Mouse (Mus musculus) cerebellum, postnatal 14 days (tissue): Measurements from ENCODE around the gene Hist1h4f.
"Not testable (repeated sequence)": the region's sequence is repeated elsewhere in the genome, so short reads cannot be mapped to it uniquely, and the experiment has no call there.

Experiments
- DNase-seq, 2 experiments: peaks; one replicate each; pipeline ENCODE4 v3.0.0; 2021; ENCODE audit warnings: mixed read lengths in 2 of 2

Gene Hist1h4f

DNA sequence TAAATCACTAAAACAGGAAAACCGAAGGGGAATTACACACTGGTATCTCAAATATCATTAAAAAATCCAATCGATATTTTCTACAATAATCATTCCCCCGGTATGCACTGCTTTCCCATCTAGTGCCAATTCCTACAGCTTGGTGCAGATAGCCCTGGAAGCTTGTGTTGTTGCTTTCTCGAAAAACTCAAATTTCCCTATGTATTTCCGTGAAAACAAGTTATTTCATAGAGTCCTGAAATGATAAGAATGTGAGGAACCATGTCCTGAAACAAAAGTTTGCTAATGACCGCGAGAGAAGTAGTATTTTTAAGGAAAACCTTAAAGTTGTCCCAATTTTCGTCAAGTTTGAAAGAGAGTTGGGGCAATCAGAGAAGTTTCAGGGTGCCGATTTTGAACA lies 2.9 kb upstream of the Hist1h4f start:
- no peak for DNase-seq

DNA sequence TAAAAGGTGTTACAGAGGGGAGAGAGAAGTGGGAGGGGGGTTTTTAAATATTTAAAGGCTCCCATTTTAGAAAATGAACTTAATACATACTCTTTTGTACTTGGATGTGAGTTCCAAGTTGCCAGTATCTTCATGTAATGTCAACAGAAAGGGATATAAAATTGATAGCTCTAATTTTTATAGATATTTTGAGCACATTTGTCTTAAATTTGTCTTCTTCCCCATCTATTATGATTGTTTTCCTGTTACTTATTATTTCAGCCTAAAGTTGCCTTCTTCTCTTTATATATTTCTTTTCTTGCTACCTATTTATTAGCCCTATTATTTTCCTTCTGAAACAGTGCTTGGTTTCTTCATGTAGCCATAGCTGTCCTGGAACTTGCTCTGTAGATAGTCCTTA lies 1.5 kb upstream of the Hist1h4f start, which contains the start of gene Hist1h1d:
Gene Hist1h1d (plus strand): TSS at position 301 of the 400 bp plus-strand sequence.
- no peak for DNase-seq

DNA sequence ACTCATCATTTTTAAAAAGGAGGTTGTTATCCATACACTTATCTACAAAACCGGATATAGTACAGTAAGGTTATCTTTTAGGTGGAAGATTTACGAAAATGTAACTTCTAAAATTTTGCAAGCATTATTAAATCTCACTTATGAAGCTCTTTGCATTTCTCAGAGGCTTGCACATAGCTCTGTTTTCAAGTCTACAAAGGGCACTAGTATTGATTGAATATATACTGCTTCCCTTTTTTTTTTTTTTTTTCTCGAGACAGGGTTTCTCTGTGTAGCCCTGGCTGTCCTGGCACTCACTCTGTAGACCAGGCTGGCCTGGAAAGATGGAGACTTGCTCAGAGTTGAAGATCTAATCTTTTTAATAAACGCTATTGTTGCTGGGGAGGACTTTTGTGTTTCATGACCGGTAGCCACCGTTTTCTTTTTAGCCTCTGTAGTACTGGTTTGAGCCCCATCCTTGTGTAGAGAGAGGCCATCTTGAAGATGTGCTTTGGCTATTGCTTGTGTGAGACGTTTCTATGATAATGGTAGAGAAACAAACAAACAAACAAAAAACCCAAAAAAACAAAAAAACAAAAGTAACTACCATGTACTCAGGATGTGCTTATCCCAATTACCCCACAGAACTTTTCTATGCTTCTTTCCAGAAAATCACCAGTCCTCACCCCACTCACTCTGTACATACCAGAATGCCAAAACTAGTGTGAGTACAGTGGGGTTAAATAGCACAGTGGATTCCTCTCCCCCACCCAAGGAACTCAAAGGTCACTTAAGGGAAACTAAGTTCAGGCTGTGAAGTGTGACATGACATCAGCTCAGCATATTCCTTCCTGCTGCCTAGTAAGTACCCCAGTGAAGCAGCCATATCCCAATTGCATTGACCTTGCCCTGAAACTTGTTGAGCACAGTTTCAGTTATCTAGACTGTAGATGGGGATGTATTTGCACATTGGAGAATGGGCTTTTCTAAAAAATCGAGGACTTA lies 775 bp upstream of the Hist1h4f start:
- DNase-seq, result no peak

DNA sequence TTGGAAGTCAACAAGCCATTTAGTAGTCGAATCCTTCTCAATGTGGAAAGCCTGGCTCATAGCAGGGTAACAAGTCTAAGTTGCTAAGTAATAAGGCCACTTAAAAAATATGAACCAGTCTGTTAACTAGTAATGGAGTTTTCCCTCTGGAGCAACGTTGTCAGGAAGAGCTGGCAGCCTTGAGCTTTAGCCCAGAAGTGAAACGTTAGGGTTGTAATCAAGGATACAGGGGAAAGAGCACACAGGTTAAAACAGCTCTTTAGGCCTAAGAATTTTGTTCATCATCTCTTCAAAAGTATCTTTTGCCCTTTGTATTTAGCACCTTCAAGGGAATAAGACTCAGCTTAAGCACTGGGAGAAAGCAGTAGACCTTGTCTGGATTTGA lies 695 bp downstream of the Hist1h4f start:
- DNase-seq, result no peak

DNA sequence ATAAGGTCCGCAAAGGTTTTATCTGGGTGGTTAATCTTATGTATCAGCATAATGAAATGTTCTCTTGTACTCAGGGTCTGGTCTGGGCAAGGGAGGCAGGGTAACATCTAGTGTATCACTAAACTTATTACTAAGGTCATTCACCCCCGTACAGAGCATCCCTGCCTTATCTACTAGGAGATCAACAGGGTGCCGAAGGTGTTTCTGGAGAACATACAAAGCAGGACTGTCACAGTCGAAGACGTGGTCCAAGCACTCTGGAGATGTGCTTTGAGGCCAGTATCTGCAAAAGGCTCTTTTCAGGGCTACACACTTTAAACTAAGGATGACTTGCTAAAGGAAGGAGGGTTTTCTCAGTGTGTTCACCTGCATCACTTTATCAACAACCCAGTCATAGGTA lies 4.8 kb downstream of the Hist1h4f start:
- no peak for DNase-seq

DNA sequence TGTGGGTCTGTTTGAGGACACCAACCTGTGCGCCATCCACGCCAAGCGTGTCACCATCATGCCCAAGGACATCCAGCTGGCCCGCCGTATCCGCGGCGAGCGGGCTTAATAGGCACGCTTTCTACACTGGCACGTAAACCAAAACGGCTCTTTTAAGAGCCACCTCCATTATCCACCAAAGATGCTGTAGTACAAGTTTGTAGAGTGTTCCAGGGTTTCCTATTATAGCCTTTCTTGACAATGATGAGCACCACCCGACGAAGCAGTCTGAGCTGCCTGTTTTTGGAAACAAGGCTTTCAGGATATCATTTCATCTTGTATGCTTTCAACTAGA lies 6.7 kb downstream of the Hist1h4f start:
- peak in 1 of 2 experiments; percentile 21 for DNase-seq

DNA sequence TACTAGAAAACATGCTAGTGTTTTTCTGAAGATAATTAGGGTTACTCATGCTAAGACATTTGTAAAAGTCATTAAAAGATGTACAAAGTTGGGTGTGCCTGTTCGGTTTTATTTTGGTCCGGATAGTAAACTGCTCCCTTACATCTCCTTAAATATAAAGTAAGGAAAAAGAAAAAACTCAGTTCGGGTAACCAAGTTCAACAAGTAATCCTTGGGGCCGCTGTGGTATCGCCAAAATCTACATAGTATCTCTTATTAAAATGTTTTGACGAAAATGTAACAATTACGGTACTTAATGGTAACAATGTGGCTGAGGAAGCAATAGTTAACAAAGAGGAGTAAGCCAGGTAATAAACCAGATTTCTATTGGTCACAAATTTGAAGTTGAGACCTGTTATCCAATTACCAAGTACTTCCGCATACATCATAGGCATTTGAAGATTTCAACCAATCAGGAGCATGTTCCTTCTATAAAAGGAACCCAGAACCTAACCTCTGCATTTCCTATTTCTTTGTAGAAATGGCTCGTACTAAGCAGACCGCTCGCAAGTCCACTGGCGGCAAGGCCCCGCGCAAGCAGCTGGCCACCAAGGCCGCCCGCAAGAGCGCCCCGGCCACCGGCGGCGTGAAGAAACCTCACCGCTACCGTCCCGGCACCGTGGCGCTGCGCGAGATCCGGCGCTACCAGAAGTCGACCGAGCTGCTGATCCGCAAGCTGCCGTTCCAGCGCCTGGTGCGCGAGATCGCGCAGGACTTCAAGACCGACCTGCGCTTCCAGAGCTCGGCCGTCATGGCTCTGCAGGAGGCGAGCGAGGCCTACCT lies 7.3 kb downstream of the Hist1h4f start, which contains the start of gene Hist1h3f:
Gene Hist1h3f (plus strand): TSS at position 88 of the 822 bp plus-strand sequence.
- peak; percentile 59 to 83 for DNase-seq

DNA sequence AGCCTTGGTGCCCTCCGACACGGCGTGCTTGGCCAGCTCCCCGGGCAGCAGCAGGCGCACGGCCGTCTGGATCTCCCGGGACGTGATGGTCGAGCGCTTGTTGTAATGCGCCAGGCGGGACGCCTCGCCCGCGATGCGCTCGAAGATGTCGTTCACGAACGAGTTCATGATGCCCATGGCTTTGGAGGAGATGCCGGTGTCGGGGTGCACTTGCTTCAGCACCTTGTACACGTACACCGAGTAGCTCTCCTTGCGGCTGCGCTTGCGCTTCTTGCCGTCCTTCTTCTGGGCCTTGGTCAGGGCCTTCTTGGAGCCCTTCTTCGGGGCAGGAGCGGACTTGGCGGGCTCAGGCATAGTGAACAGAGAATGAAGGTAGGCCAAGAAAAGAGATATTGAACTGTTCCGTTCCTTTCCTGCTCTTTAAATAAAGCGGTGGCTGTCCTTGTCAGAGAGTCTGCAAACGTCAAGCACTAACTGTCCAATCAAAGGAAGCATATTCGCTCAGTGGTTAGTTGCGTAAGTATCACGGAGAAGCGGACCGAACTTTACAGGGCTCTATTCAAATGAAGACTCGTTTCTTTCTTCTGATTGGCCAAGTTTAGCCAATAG lies 8.3 kb downstream of the Hist1h4f start, which contains the start of gene Hist1h2bh:
Gene Hist1h2bh (minus strand): TSS at position 394 of the 609 bp plus-strand sequence.
- DNase-seq, result peak; percentile 16 to 59

DNA sequence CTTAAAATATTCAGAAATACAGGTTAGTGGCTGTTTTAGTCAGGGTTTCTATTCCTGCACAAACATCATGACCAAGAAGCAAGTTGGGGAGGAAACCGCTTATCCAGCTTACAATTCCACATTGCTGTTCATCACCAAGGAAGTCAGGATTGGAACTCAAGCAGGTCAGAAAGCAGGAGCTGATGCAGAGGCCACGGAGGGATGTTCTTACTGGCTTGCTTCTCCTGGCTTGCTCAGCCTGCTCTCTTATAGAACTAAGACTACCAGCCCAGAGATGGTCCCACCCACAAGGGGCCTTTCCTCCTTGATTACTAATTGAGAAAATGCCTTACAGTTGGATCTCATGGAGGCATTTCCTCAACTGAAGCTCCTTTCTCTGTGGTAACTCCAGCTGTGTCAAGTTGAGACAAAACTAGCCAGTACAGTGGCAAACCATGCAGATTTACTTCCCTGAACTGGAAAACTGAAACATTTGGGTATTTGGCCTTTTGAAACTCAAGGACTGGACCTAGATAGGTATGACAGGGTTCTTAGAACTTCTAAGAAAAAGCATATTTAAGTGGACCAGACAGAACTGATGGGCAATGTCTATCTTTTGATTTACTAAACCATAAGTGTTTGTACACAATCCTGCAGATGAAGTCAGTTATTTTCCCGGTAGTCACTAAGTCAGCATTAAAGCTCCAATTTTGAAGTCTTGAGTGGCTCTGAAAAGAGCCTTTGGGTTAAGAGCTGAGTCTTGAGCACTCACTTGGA lies 9.0 kb downstream of the Hist1h4f start:
- not testable (repeated sequence) for DNase-seq

DNA sequence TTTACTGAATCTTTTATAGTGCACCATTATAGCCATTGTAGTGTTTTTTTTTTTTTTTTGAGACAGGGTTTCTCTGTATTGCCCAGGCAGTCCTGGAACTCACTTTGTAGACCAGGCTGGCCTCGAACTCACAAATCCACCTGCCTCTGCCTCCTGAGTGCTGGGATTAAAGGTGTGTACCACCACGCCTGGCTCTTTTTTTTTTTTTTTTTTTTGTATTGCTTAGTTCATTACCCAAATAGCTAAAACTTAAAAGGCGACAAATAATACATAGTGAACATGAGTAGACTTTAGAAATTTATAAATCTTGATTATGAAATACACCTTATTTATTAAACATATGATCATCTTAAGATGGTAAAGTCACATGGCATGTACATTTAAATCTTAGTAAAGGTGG lies 10.0 kb downstream of the Hist1h4f start:
- DNase-seq, result no peak

DNA sequence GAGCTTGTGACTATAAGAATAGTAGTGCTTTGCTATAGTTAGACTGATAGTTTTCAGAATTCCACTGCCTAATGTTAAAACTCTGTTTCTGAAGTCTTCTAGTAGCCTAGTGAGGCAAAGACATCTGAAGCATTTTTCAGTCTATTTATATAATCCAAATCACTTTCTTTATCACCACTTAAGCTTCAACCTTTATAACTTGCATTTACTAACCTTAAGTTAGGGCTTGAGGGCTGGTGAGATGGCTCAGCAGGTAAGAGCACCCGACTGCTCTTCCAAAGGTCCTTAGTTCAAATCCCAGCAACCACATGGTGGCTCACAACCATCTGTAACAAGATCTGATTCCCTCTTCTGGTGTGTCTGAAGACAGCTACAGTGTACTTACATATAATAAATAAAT lies 11.6 kb downstream of the Hist1h4f start:
- not testable (repeated sequence) for DNase-seq

DNA sequence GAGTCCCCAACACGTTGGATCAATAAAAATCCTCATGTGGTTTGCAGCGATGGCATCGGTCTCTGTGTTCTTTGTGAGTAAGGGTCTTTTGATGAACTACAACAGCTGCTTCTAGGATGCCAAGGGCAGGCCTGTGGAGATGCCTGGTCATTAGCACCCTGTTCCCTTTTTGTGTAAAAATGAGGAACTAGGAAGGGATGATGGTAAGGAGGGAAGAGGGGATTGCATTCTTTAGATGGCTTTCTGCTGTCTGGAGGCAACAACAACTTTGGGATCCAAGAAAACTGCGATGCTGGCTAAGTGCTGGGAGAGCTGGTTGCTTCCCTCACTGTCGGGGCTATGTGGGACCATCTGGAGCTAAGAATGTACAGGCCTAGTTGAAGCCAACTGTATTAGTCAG lies 13.2 kb downstream of the Hist1h4f start:
- no peak for DNase-seq

DNA sequence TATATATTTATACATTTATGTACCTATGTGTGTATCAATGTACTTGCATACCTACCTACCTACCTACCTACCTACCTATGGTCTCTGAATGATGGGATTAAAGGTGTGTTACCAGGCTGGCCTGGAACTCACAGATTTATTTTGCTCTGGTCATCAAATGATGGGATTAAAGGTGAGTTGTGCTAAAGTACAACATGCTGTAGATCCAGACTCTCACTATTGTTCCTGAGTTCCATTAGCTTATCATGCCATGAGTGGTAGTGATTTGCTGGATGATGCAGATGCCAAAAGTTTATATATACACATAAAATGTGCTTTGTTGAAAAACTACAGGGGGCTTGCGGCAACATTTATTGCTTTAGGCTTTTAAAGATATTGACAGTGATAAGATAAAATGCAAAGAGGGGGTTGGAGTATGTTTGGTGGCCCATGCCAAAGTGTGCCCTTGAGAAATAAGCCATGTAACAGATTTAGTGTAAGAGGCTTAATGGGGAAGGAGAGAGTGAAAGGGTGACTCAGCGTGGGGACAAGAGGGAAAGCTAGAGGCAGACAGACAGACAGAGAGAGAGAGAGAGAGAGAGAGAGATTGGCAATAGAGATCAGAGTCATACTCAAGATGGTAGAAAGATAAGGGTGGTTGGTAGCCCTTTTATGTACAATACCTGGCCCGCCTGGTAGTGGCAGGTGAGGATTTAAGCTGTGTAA lies 14.3 kb downstream of the Hist1h4f start:
- DNase-seq, result no peak

DNA sequence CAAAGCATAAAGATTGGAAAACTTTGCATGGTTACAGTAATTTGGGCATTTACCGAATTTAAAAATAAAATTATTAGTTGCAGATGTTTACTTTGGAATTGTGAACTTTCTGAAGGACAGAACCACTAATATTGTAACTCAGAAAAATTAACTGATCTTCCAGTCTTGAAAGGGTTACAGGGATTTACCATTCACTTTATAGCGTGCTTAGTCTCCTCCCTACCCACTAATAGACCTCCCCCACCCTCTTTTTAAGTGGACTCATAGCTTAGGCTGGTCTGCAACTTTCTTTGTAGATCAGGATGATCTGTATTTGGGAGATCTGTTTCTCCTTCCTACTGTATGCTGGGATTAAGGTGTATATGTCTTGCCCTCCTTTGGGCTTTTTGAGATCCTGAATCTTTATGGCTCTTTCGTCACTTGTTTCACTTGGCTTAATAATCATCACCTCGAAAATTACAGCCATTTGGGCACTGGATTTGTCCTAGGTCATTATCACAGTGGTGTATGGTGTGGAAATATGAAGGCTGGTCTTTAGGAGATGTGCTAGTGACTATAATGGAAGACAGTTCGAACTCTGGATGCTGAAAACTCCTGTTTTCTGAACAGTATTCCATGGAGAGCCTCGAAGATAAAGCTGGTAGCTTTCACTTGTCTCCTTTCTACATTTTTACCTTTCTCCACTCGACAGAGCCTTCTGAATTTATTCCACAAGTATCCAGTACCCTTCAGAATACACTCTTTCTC lies 15.2 kb downstream of the Hist1h4f start:
- DNase-seq, result no peak

DNA sequence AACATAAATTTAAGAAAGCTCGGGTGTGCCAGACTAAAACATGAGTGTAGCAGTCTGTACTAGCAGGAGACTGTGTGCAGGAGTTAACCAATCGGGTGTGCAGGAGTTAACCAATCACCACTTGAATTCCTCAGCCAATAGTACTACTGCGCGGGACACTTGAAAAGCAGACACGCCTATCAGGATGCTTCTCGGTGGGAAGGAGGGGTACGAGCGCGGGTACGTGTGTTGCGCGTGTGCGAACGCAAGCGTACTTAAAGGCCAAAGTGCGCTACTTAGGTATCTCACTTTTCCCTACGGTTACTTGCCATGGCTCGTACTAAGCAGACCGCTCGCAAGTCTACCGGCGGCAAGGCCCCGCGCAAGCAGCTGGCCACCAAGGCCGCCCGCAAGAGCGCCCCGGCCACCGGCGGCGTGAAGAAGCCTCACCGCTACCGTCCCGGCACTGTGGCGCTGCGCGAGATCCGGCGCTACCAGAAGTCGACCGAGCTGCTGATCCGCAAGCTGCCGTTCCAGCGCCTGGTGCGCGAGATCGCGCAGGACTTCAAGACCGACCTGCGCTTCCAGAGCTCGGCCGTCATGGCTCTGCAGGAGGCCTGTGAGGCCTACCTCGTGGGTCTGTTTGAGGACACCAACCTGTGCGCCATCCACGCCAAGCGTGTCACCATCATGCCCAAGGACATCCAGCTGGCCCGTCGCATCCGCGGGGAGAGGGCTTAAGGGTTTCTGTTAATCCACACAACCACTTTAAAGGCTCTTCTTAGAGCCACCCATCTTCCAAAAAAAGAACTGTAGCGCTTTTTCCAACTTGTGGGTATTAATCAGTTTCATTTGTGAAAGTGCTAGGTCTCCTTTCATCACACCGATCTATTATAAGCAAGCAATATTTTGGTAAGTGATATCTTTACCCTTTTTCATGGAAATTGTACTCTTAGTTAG lies 16.0 kb downstream of the Hist1h4f start, which contains the start of gene Hist1h3g:
Gene Hist1h3g (plus strand): TSS at position 286 of the 939 bp plus-strand sequence.
- DNase-seq, result peak; percentile 89 to 93

DNA sequence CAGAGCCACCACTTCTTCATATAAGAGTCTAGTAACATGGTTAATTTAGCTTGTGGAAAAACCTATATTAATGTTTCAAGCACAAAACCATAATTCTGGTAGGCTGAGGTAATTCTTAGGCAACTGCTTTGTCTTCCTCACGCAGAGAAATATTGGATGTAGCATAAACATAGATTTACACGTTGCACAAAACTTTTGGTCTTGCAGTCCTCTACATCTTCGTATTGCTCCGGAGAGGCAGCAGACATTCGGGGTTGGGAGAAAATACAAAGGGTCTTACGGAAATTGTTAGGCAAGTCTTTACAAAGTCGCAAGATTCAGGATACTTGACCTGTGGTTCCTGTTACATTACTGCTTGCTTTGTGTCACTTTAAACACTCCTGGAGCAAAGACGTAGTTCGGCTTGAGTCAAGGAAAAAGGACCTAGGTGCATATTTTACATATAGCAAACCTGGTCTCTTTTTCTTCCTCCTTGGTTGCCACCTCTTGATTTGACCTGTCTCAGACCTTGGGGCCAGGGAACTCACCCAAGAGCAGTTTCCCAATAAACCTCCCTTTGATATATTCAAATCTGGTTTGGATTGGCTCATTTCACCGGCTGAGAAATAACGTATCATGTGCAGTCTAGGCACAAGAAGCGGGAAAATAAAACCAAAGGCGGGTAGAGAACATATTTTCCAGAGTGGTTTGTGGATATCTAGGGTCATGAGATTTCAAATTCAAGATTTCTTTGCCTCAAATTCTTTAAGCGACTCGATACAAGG lies 16.9 kb downstream of the Hist1h4f start:
- DNase-seq, result no peak

DNA sequence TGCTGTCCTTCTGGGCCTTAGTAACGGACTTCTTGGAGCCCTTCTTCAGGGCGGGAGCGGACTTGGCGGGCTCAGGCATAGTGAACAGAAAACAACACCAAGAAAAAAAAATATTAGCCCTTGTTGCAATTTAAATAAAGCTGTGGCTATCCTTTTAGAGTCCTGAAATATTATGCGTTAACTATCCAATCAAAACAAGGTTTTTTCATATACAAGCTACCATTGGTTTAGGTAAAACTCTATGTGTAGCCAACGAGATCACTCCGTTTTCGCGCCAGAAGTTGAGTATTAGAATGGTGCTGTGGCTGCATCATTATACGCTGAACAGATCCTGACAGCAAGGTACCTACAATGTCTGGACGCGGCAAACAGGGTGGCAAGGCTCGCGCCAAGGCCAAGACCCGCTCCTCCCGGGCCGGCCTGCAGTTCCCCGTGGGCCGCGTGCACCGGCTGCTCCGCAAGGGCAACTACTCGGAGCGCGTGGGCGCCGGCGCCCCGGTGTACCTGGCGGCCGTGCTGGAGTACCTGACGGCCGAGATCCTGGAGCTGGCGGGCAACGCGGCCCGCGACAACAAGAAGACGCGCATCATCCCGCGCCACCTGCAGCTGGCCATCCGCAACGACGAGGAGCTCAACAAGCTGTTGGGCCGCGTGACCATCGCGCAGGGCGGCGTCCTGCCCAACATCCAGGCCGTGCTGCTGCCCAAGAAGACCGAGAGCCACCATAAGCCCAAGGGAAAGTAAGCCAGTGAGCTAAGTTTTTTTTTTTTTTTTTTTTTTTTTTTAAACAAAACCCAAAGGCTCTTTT lies 17.7 kb downstream of the Hist1h4f start, which contains the start of gene Hist1h2af:
Gene Hist1h2af (plus strand): TSS at position 347 of the 808 bp plus-strand sequence.
- DNase-seq, result peak; percentile 73 to 79
